Mouse (Mus musculus) CD4-positive helper T cell, adult 2 months (primary cell): Measurements from ENCODE around the gene Acot12.
A peak's percentile ranks its signal among the peaks of the same experiment; 100 is the strongest.

Experiments used
- DNase-seq: peaks from one replicate; pipeline ENCODE4 v3.0.0-alpha.2; 2012; ENCODE audit warnings: low read depth, missing footprints, low spot score

Acot12 gene

GRCm38 (mm10) chr13:91826066-91826465 lies 84.8 kb downstream of the Acot12 start:
- no peak for DNase-seq

- peak; percentile 40 for DNase-seq
Observed at GRCm38 (mm10) chr13:91827876-91828275, 86.6 kb downstream of the Acot12 start.
